Comparison of ENCODE assay signal across 8 mouse cellular contexts in the genomic region with DNA sequence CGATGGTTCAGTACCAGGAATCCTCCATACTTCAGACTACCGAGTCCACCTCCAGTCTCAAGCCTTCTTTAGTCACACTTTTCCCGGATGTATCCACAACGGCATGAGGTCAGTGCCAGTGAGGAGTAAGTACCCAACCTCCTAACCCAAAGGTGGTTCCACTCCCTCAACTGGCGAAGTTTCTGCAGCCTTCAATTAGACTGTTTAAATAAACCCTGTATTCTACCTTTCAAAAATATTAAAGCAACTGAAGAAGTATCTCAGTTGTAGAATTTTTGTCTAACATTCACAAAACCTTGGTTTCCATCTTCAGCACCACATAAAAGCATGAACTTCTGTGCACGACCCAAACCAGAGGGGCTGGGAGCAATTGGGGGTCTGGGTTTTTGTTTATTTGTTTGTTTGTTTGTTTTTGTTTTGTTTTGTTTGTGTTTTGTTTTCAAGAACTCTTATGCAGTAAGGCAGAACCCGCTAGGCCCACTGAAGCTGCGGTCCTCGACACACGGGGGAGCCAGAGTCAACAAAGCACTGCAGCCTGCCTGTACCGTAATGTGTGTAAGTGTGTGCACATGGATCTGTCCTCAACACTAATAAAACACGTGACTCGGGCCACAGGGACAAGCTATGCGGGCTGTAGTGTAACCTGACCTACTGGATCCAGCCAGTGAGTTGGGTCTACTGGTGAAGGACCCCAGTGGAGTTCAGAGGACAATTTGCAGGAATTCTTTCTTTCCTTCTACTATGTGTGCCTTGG. TPM values are rescaled to one million over a fixed set of nuclear protein-coding genes. Genes with fewer than 3 reads are reported as not detected.
A peak's percentile ranks its signal among the peaks of the same experiment; 100 is the strongest.
DNase-seq lines count a peak whose midpoint lies in the region; ATAC-seq lines count a peak whose summit lies in the region.

No protein-coding gene starts in this region.

- peak; percentile 91 for DNase-seq in R1 (ENCODE audit: low read depth, low spot score)
- peak; percentile 86 to 90 for DNase-seq in cerebellum, postnatal 14 days
- peak; percentile 64 to 70 for DNase-seq in frontal cortex, postnatal 25 days (ENCODE audit: low spot score in 2 of 2)
- DNase-seq in hindbrain, embryonic 14.5 days (ENCODE audit: low spot score) = peak; percentile 83
- peak; percentile 68 to 83 for DNase-seq in layer of hippocampus, postnatal 25 days (ENCODE audit: extremely low spot score in 1 of 2, low spot score in 1 of 2)
- peak; percentile 84 for DNase-seq in lung, postnatal 25 days (ENCODE audit: low spot score)
- DNase-seq in retina, embryonic 14.5 days (ENCODE audit: low spot score) = peak; percentile 89
- DNase-seq in thymus, postnatal 36 days = peak; percentile 78 to 82

- peak; percentile 62; the same call in 1 of the 2 replicates for ATAC-seq in hindbrain, embryonic 14.5 days (ENCODE audit: low FRiP score)

- peaks cover 13% of the 10 kb centered on the region; the same call in 1 of the 2 replicates for H3K4me1 ChIP-seq in hindbrain, embryonic 14.5 days (replicated peaks; ENCODE audit: control insufficient read depth, insufficient read depth, low read length)

- H3K27me3 ChIP-seq in hindbrain, embryonic 14.5 days (ENCODE audit: control insufficient read depth, insufficient read depth, low read length) = no peaks in the 10 kb centered on the region

- no peak overlapping the region for H3K9ac ChIP-seq in hindbrain, embryonic 14.5 days

- 23% methylated on average over 14 of the region's 14 CpGs for WGBS in hindbrain, embryonic 14.5 days

- no peaks in the 10 kb centered on the region for H3K36me3 ChIP-seq in hindbrain, embryonic 14.5 days (replicated peaks; ENCODE audit: control insufficient read depth, insufficient read depth)

- no peak overlapping the region for H3K4me3 ChIP-seq in hindbrain, embryonic 14.5 days (replicated peaks; ENCODE audit: low read length)

- no peak overlapping the region for H3K27ac ChIP-seq in hindbrain, embryonic 14.5 days

- no peaks in the 10 kb centered on the region for H3K9me3 ChIP-seq in hindbrain, embryonic 14.5 days (ENCODE audit: control insufficient read depth, low read length)

- peak overlapping the region; percentile 25; the same call in 1 of the 2 replicates for H3K4me2 ChIP-seq in hindbrain, embryonic 14.5 days (replicated peaks)

RNA-seq across cellular contexts. Expression of a gene that starts 3.8 kb away (rescaled TPM):
- 0.38 and 1.0 TPM in 2 replicates for polyA plus RNA-seq in hindbrain, embryonic 14.5 days (2014; fragmentation: Nextera tagmentation; extraction: Ambion mirVana)
- 1 to 10 TPM; 3.3 to 3.8 TPM for total RNA-seq in layer of hippocampus, postnatal 25 days (2021)

RNA-seq across cellular contexts. Expression of a gene that starts 56.1 kb away (rescaled TPM):
- 4.4 and 4.6 TPM in 2 replicates for polyA plus RNA-seq in hindbrain, embryonic 14.5 days (2014; fragmentation: Nextera tagmentation; extraction: Ambion mirVana)
- 10 to 100 TPM; 11.3 to 13.7 TPM for total RNA-seq in layer of hippocampus, postnatal 25 days (2021)
